Mouse (Mus musculus): ENCODE measurements around the gene Chil1.

DNA sequence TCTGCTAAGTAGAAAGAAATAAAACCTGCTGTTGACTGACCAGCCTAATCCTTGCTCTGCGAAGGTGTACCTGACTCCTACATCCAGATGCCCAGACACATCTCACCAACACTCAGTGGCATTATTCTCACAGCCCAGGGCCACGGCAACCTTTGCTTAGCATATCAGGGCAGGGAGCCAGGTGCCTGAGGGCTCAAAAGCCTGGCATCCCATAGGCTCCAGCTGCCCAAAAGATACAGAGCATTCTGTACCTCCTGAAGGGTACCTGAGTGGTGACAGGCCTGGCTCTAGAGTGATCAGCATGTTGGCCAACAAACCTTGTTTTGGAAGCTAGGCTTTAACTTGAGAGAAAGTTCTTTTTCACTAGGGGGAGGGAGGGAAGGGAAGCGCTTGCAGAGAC, 49.3 kb downstream of the Chil1 start:
- no peak for TF ChIP-seq CTCF (IDR thresholded peaks at IDR 0.05; ENCODE audit: control insufficient read depth, insufficient read depth, insufficient read length)
- no peak for TF ChIP-seq MYOG (IDR thresholded peaks at IDR 0.05; ENCODE audit: control insufficient read depth, extremely low read depth, insufficient read length)
- TF ChIP-seq MAX (IDR thresholded peaks at IDR 0.05), result no peak
- TF ChIP-seq USF1 (IDR thresholded peaks at IDR 0.05; ENCODE audit: low read depth), result no peak
- TF ChIP-seq FOSL1 (IDR thresholded peaks at IDR 0.05; ENCODE audit: insufficient read depth, low read length, poor library complexity, severe bottlenecking), result no peak
